Mouse (Mus musculus) urinary bladder, adult 2 months (tissue): Measurements from ENCODE around the gene Zfp157. TPM values are rescaled to one million over a fixed set of nuclear protein-coding genes. Genes with fewer than 3 reads are reported as not detected.
"Not testable (repeated sequence)": the region's sequence is repeated elsewhere in the genome, so short reads cannot be mapped to it uniquely, and the experiment has no call there.

Experiments
- DNase-seq: peaks from one replicate; pipeline ENCODE4 v3.0.0; 2022; ENCODE audit warnings: low spot score
- polyA plus RNA-seq: library from polyadenylated mRNA; depleted of rRNA; stranded (reverse); fragments of >200 nt; gene quantifications from 2 replicates; pipeline ENCODE4 v1.2.3, GENCODE M21; 2012; rRNA removed

The Zfp157 gene
- polyA plus RNA-seq, result 7.5 and 8.8 TPM in 2 replicates

DNA sequence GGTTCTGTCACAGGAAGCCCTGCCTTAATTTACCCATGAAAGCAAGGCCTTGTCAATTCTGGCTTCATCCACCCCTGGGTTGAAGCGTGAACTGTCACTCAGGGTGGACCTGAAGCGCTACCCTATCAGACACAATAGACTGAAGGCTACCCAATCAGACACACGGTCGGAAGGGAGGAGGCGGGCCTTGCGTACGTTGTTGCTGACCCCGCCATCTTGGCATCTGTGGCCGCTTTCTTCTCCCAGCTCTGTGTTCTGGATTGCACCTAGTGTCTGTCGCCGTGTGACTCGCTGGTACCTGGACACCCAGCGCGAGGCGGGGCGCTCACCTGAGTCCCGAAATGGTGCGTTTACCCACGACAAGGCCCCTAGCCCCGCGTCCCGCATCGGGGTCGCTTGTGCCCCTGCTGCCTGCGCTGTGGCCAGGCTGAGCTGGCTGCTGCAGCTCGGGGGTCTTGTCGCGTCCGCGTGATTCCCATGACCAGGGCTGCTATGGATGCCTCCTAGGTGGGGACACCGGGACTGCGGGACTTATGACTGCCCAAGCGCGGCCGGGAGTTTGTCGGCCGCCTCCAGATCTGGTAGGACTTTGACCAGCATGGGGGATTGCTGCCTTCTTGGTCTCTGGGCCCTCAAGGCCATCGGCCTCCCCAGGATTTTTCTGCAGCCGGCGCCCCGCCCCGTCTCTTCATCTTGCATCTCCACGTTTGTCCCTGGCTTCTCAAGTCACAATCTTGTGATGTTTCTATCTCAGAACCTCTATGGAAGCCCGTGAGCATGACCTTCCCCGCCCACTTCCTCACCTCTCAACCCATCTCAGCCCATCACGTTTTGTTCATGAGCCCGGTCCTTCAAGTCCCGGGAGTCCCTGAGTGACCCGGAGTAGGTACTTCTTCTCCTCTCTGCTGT, at the start of gene Zfp157:
Gene Zfp157 (plus strand): TSS at position 183 of the 909 bp plus-strand sequence.
- peak; percentile 56 for DNase-seq

DNA sequence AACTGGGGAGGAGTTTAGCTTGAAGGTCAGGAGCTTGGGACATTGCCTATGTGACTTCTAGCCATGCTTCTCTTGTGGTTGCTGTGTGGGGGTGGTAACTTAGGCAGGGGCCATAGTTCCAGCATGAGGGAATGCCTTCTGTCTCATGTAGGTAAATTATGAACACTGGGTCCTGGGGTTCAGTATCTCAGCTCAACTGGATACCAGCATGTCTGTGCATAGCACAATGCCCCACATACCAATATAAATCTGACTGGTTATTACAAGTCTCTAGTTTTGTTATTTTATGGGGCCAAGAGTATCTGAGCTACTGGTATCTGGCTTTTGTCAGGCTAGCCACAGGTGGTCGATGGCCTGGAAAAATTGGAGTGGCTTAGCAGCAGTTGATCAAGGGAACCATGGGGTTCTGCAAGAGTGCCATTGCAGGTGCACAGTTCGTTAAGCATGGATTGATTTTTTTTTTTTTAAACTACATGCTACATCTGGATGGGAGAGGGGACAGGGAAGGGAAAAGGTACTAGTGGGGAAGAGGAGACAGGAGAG, 43.4 kb upstream of the Zfp157 start:
- no peak for DNase-seq

DNA sequence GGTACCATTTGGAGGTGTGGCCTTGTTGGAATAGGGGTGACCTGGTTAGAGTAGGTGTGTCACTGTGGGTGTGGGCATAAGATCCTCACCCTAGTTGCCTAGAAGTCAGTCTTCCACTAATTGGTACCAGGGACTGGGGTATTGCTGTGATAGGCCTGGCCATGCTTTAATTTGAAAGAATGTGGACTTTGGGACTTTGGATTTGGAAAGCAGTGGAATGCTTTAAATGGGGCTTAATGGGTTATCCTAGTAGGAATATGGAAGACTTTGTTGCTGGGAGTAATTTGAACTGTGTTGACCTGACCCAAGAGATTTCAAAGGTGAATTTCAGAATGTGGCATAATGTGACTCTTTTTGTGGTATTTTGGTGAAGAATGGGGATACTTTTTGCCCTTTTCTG, 40.8 kb upstream of the Zfp157 start:
- not testable (repeated sequence) for DNase-seq

DNA sequence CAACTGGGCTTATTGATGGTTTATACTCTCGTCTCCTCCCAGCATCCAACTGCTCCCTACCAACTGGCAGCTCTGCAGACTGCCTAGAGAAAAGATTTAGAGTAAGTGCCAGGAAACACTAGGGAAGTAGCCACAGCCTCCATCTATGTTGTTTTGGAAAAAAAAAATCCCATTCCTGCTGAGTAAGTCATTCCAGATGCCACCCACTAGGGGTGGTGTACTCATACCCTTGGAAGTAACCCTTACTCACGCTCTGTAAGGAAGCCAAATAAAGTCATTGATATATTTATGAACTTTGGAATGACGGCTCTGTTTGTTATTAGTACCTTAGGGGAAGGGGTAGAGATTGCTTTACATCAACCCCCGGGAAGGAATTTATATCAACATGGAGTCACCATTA, 17.1 kb downstream of the Zfp157 start:
- no peak for DNase-seq

DNA sequence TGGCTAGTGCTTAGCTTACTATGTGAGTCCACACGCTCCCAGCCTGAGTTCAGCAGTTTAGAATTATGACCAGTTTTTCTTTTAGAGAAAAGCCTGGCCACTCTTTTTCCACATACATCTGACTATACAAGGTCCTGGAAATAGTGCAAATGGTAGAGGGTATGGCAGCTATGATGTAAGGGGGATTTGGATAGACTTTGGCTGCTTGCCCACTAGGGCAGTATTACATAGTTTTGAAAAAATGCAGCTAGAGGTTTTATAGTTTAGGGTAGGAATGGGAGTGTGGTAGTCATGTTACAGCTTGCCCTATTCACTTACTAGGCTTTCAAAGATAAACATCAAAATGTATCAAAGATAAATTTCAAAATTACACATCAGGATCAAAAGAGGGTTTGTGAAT, 17.8 kb downstream of the Zfp157 start:
- DNase-seq, result no peak

DNA sequence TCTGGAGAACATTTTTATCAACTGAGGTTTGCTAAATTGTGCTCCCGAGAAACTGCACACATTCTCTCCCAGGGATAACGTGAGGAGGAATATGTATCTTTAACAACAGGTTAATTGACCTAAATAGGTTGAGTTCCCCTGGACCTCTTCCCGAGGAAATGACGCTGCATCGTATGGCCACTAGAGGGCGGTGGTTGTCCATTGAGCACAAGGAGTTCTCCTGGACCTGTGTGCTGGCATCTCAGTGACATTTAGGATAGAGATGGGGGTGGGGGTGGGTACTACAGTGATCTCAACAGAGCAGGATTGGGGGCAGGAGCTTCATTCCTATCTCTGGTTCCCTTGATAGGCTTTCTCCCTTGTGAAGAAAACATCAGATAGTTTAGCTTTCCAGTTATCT, 32.3 kb downstream of the Zfp157 start:
- no peak for DNase-seq

DNA sequence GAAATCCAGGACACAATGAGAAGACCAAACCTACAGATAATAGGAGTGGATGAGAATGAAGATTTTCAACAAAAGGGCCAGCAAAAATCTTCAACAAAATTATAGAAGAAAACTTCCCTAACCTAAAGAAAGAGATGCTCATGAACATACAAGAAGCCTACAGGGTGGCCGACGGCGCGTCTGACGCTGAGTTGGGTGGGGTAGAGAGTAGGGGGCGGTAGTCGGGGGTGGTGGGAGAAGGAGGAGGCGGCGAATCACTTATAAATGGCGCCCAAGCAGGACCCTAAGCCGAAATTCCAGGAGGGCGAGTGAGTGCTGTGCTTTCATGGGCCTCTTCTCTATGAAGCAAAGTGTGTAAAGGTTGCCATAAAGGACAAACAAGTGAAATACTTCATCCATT, 63.3 kb downstream of the Zfp157 start:
- not testable (repeated sequence) for DNase-seq

Other genes with a start within 250 kb of the Zfp157 start
- gene Mblac1, start 247.2 kb upstream of the Zfp157 start, polyA plus RNA-seq, result 5.3 and 5.8 TPM in 2 replicates
- 1.4 and 1.6 TPM in 2 replicates for gene Nxpe5, start 215.6 kb upstream of the Zfp157 start, polyA plus RNA-seq
- 121 and 136 TPM in 2 replicates for gene Lamtor4, start 186.0 kb upstream of the Zfp157 start, polyA plus RNA-seq
- gene BC037034, start 177.4 kb upstream of the Zfp157 start, polyA plus RNA-seq, result 33.8 and 42.4 TPM in 2 replicates
- gene Gal3st4, start 168.6 kb upstream of the Zfp157 start, polyA plus RNA-seq, result 1.7 and 2.1 TPM in 2 replicates
- gene Gm43720, start 161.5 kb upstream of the Zfp157 start, polyA plus RNA-seq, result 0.01 TPM in 1 of 2 replicates, not detected in the other
- gene Gpc2, start 161.5 kb upstream of the Zfp157 start, polyA plus RNA-seq, result 15.4 and 21.8 TPM in 2 replicates
- gene Stag3, start 161.2 kb upstream of the Zfp157 start, polyA plus RNA-seq, result 2.8 and 3.3 TPM in 2 replicates
- 0.28 and 0.29 TPM in 2 replicates for gene Pvrig, start 99.5 kb upstream of the Zfp157 start, polyA plus RNA-seq
- not detected in 2 replicates for gene 1700123K08Rik, start 123.2 kb downstream of the Zfp157 start, polyA plus RNA-seq
- gene Zfp68, start 178.3 kb downstream of the Zfp157 start, polyA plus RNA-seq, result 26.1 and 27.0 TPM in 2 replicates
- 5.6 and 7.2 TPM in 2 replicates for gene A430033K04Rik, start 181.4 kb downstream of the Zfp157 start, polyA plus RNA-seq